Mouse (Mus musculus): ENCODE data around the gene Cnfn. TPM values are rescaled to one million over a fixed set of nuclear protein-coding genes. Genes with fewer than 3 reads are reported as not detected.
A peak's percentile ranks its signal among the peaks of the same experiment; 100 is the strongest.
"Not testable (repeated sequence)": the region's sequence is repeated elsewhere in the genome, so short reads cannot be mapped to it uniquely, and the experiment has no call there.

Gene Cnfn
- polyA plus RNA-seq (2015; fragmentation: Nextera tagmentation; extraction: Ambion mirVana): 0.15 TPM in 1 of 2 replicates, not detected in the other

DNA sequence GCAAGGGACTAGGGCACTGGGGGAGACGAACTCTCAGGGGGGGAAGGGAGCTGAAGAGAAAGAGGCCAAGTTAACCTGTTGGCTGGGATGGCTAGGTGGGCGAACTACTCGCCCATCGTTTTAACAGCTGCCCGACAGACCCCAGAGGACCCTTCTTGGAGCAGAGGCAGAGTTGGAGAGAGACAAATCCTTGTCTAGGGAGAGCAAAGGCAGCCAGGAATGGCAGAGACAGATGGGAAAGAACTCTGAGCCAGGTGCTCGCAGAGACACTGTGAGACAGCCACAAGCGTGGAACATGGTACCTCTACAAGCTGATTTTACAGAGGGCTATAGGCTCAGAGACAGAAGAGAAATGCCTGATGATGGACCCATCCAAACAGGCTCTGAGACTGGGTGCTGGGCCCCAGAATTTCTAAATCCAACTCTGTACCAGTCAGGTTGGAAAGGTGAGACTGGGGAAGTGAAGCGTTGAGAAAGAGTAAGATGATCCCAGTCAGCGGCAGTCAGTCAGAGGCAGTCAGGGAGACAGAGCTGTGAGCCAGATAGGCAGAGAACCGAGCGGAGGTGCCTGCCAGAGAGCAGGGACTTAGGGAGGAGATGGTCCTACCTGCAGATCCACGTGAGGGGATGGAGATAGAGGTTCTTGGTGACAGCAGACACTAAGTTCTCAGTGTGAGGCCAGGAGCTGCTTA is at the start of gene Cnfn:
Gene Cnfn (minus strand): TSS at position 667 of the 692 bp plus-strand sequence.
- Histone ChIP-seq H3K9ac (no peak within 1 kb of the TSS), H3K9me3 (replicated peaks) (no peaks in the 10 kb centered on the region), H3K4me2 (no peak within 1 kb of the TSS), H3K4me3 (replicated peaks) (no peak within 1 kb of the TSS), H3K27ac (no peak within 1 kb of the TSS), H3K27me3 (peaks cover 55% of the 10 kb centered on the region), H3K36me3 (no peaks in the 10 kb centered on the region), H3K4me1 (replicated peaks) (no peaks in the 10 kb centered on the region)
- WGBS (ENCODE audit: insufficient replicate concordance): 46% methylated on average over 12 of the region's 12 CpGs
- DNase-seq: no peak
- no peak for ATAC-seq (ENCODE audit: low read depth)

DNA sequence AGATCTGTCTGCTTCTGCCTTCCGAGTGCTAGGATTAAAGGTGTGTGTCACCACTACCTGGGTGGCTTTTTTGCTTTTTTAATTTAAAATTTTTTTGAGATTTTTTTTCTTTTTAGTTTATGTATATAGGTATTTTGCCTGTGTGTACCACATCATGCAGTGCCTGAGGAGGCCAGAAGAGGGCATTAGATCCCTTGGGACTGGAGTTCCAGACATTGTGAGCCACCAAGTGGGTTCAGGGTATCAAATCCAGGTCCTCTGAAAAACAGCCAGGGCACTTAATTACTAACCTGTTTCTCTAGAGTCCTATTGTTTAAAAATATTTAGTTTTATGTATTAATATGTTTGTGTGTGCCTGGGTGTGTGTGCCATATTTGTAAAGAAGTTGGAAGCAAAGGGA is 48.1 kb upstream of the Cnfn start:
- no peak overlapping the region for H3K4me3 ChIP-seq (replicated peaks)
- H3K4me2 ChIP-seq: no peak overlapping the region
- H3K9me3 ChIP-seq (replicated peaks): no peaks in the 10 kb centered on the region
- DNase-seq (no peak), ATAC-seq (ENCODE audit: low read depth) (no peak)
- H3K27me3 ChIP-seq: peaks cover 10% of the 10 kb centered on the region; the same call in 1 of the 2 replicates
- H3K27ac ChIP-seq: no peak overlapping the region
- no peaks in the 10 kb centered on the region for H3K36me3 ChIP-seq
- 54% methylated on average over 1 of the region's 1 CpGs for WGBS (ENCODE audit: insufficient replicate concordance)
- 0 out of 2 replicates have a peak, but pooled peaks cover 3% of the 10 kb centered on the region for H3K4me1 ChIP-seq (replicated peaks)
- no peak overlapping the region for H3K9ac ChIP-seq

DNA sequence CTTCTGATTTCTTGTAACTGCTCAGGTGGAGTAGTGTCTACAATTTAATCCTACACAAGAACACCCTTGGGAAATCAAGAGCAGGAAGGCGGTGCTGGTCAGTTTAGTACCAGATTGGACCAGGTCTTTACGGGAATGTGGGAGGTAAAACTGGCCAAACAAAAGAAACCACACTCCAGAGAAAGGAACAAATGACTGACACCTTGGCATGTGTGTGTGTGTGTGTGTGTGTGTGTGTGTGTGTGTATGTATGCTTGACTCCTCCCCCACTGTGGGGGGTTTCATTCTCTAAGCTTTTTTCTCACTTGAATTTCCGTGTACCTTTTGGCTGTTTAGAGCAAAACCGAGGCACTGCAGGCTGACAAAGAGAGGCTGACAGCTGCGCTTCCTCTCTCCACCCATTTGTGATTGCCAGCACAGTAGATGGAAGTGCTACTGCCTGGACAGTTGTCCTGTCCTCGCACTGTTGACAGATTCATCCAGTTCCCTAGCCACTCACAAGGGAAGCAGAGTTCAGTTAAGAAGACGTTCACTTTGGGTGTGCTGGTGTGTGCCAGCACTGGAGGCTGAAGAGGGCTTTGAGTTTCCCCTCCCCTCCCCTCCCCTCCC is 43.4 kb upstream of the Cnfn start, which contains the start of gene Cxcl17:
Gene Cxcl17 (minus strand): TSS at position 54 of the 609 bp plus-strand sequence.
- DNase-seq (no peak), ATAC-seq (ENCODE audit: low read depth) (no peak)
- Histone ChIP-seq H3K9me3 (replicated peaks) (no peaks in the 10 kb centered on the region), H3K36me3 (no peaks in the 10 kb centered on the region), H3K27me3 (no peaks in the 10 kb centered on the region), H3K27ac (no peak within 1 kb of the TSS), H3K4me1 (replicated peaks) (0 out of 2 replicates have a peak, but pooled peaks cover 3% of the 10 kb centered on the region), H3K4me3 (replicated peaks) (no peak within 1 kb of the TSS), H3K9ac (no peak within 1 kb of the TSS), H3K4me2 (no peak within 1 kb of the TSS)
- 27% methylated on average over 7 of the region's 7 CpGs for WGBS (ENCODE audit: insufficient replicate concordance)

DNA sequence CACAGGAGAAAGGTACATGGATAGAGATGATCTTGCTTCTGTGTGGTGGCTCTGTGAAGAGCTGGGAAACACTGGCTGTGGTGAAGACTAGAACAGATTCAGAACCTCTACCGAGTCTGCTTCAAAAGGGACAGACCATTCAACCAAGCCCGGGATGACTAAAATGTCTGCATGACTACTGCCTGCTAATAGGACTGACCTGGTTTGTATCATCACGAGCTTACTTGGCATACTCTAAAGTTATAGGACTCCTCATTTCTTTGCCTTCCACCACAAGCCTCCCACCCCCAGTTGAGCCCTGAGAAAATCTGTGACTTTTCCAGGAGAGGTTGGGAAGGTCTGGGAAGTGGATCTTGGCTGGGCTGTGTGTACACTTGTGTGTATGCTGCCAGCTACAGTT is 42.3 kb upstream of the Cnfn start:
- Histone ChIP-seq H3K4me3 (replicated peaks) (no peak overlapping the region), H3K9ac (no peak overlapping the region), H3K27me3 (no peaks in the 10 kb centered on the region), H3K36me3 (no peaks in the 10 kb centered on the region), H3K4me1 (replicated peaks) (0 out of 2 replicates have a peak, but pooled peaks cover 3% of the 10 kb centered on the region), H3K27ac (no peak overlapping the region), H3K9me3 (replicated peaks) (no peaks in the 10 kb centered on the region), H3K4me2 (no peak overlapping the region)
- ATAC-seq (ENCODE audit: low read depth) (no peak), DNase-seq (no peak)
- 55% methylated on average over 3 of the region's 3 CpGs for WGBS (ENCODE audit: insufficient replicate concordance)

DNA sequence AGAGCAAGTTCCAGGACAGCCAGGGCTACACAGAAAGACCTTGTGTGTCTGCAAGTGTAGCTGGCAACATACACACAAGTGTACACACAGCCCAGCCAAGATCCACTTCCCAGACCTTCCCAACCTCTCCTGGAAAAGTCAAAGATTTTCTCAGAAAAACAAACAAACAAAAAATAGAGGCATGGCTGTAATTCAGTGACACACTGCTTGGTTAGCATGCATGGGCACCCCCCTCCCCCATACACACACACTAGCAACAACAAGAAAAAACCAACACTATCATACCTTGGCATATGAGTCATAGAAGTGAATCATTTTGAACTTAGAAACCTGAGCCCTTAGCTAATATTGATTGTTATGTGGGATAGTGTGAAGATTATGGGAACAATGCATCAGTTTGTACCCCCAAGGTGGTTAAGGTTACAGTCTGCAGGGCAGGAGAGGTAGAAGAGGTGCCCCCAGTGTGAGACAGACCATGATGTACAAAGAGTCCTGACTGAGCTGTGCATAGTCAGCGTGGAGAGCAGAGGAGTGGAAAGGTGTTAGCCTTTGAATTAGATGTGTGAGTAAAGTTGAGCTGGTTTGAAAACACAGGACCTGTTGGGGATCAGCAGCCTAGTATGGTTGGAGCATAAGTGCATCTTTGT is 41.6 kb upstream of the Cnfn start:
- ATAC-seq (ENCODE audit: low read depth): no peak

DNA sequence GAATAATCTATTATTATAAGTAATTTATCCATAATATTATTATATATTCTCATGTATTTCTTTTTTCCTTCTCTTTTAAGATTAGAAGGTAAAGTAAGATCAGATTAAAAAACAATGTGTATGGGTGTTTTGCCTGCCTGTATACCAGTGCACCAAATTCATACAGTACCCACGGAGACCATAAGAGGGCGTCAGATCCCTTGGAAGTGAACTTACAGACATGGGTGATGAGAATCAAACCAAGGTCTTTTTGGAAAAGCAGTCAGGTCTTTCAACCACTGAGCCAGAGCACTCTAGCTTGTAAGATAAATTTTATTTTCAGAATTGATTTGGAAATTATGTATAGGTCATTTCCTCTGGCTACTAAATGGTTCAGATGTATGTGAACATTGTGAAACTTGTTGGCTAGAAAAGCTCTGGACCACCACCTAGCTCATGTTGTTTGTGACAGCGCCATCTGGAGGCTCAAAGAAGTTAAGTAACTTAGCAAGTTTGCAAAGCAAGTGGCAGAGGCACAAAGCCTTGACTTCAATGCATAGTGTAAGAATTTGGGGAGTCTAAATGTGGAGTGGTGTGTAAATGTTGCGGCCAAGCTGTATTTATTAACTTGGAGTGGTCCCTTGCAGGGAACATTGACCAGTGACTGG is 39.7 kb upstream of the Cnfn start:
- Histone ChIP-seq H3K27me3 (no peaks in the 10 kb centered on the region), H3K9ac (no peak overlapping the region), H3K27ac (no peak overlapping the region), H3K4me1 (replicated peaks) (no peaks in the 10 kb centered on the region), H3K4me2 (no peak overlapping the region), H3K36me3 (no peaks in the 10 kb centered on the region), H3K4me3 (replicated peaks) (no peak overlapping the region), H3K9me3 (replicated peaks) (no peaks in the 10 kb centered on the region)
- ATAC-seq (ENCODE audit: low read depth): no peak
- DNase-seq: no peak
- 33% methylated on average over 4 of the region's 4 CpGs for WGBS (ENCODE audit: insufficient replicate concordance)

More for the DNA sequence above, 41.6 kb upstream of the Cnfn start:
- Histone ChIP-seq H3K9me3 (replicated peaks) (no peaks in the 10 kb centered on the region), H3K4me3 (replicated peaks) (no peak overlapping the region), H3K4me2 (no peak overlapping the region), H3K36me3 (no peaks in the 10 kb centered on the region), H3K9ac (no peak overlapping the region), H3K27ac (no peak overlapping the region), H3K27me3 (no peaks in the 10 kb centered on the region), H3K4me1 (replicated peaks) (0 out of 2 replicates have a peak, but pooled peaks cover 3% of the 10 kb centered on the region)
- WGBS (ENCODE audit: insufficient replicate concordance): 48% methylated on average over 1 of the region's 1 CpGs
- no peak for DNase-seq

DNA sequence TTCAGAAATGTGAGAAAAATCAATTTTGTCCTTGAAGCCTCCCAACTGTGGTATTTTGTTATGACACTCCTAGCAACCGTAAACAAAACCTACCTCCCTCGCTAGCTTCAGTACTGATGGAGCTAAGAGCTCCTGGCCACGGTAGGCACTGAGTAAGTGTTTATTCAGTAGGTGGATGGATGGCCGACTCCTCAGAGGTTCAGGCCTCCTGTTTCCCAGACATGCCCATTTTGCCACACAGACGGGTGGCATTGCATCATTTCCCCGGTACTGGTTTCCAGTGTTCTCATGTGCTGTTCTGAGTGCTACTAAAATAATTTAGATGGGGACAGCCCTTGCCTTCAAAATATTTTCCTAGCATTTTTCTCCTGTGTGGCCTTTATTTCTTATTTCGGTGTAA is 36.9 kb upstream of the Cnfn start:
- H3K4me3 ChIP-seq (replicated peaks): no peak overlapping the region
- no peaks in the 10 kb centered on the region for H3K27me3 ChIP-seq
- H3K4me1 ChIP-seq (replicated peaks): peaks cover 14% of the 10 kb centered on the region
- DNase-seq: no peak
- H3K9ac ChIP-seq: no peak overlapping the region
- 66% methylated on average over 7 of the region's 7 CpGs for WGBS (ENCODE audit: insufficient replicate concordance)
- no peak overlapping the region for H3K4me2 ChIP-seq
- H3K27ac ChIP-seq: no peak overlapping the region
- no peak for ATAC-seq (ENCODE audit: low read depth)
- no peaks in the 10 kb centered on the region for H3K9me3 ChIP-seq (replicated peaks)
- no peaks in the 10 kb centered on the region for H3K36me3 ChIP-seq

DNA sequence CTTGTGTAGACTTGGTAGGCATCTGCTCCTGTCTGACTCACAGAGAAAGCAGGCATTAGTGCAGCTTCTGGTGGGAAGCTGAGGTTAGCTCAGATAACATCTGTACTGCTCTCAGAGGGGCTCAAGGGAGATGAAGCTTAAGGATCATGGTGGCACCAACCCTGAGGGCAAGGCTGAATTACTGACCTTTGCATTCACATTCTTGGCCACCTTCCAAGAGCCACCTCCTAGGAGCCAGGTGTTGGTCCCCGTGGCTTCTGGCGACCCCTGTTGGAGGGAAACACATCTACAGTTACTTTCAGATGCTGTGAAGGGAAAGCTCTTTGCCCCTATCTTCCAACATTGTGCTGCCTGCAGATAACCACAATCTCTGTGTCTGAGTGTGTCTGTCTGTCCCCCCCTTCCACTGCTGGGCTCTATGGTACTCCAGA is 33.2 kb upstream of the Cnfn start:
- Histone ChIP-seq H3K36me3 (no peaks in the 10 kb centered on the region), H3K9ac (no peak overlapping the region), H3K4me3 (replicated peaks) (no peak overlapping the region), H3K27ac (no peak overlapping the region), H3K4me1 (replicated peaks) (peaks cover 14% of the 10 kb centered on the region), H3K4me2 (no peak overlapping the region), H3K9me3 (replicated peaks) (no peaks in the 10 kb centered on the region), H3K27me3 (no peaks in the 10 kb centered on the region)
- DNase-seq: peak; percentile 49
- 6% methylated on average over 2 of the region's 2 CpGs for WGBS (ENCODE audit: insufficient replicate concordance)
- ATAC-seq (ENCODE audit: low read depth): peak; percentile 65

DNA sequence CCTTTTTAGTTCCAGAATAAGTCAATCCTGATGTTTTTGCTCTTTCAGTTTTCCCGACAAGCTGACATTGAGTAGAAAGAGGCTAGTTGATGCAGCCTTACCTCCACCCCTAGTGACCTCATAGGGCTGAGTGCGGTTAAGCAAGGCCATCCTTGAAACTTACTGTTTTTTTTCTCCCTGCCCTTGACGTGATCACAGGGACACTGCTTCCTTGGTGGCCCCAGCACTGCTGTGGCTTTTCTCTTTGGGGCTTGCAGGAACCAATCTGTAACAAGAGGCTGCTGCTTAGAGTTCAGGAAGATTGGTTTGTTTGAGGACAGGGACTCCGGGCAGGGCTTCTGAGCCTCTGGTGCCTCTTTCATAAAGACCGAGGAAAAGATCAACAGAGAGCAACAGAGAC is 32.5 kb upstream of the Cnfn start:
- Histone ChIP-seq H3K4me3 (replicated peaks) (no peak overlapping the region), H3K9me3 (replicated peaks) (no peaks in the 10 kb centered on the region), H3K4me1 (replicated peaks) (peaks cover 14% of the 10 kb centered on the region), H3K9ac (no peak overlapping the region), H3K27me3 (no peaks in the 10 kb centered on the region), H3K4me2 (no peak overlapping the region), H3K27ac (no peak overlapping the region), H3K36me3 (no peaks in the 10 kb centered on the region)
- no peak for DNase-seq
- 49% methylated on average over 5 of the region's 5 CpGs for WGBS (ENCODE audit: insufficient replicate concordance)
- ATAC-seq (ENCODE audit: low read depth): no peak

DNA sequence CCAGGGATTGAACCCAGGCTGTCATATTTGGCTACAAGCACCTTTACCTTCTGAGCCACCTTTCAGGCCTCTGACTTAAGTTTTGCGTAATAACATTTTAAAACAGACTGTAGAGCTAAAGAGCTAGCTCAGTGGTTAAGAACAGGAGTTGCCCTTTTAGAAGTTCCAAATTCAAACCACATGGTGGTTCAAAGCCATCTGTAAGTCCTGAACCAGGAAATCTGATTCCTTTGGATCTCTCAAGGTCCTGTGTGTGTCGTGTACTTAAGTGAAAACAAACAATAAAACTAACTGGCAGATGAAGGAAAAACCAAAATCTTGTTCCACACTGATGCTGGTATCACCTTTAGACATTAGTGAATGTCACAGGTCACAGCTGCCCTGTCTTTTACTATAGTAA is 32.0 kb upstream of the Cnfn start:
- DNase-seq: no peak
- Histone ChIP-seq H3K4me2 (no peak overlapping the region), H3K9ac (no peak overlapping the region), H3K27ac (no peak overlapping the region), H3K4me3 (replicated peaks) (no peak overlapping the region), H3K36me3 (no peaks in the 10 kb centered on the region), H3K27me3 (no peaks in the 10 kb centered on the region), H3K9me3 (replicated peaks) (no peaks in the 10 kb centered on the region), H3K4me1 (replicated peaks) (peaks cover 14% of the 10 kb centered on the region)
- ATAC-seq (ENCODE audit: low read depth): no peak
- WGBS (ENCODE audit: insufficient replicate concordance): 64% methylated on average over 2 of the region's 2 CpGs

DNA sequence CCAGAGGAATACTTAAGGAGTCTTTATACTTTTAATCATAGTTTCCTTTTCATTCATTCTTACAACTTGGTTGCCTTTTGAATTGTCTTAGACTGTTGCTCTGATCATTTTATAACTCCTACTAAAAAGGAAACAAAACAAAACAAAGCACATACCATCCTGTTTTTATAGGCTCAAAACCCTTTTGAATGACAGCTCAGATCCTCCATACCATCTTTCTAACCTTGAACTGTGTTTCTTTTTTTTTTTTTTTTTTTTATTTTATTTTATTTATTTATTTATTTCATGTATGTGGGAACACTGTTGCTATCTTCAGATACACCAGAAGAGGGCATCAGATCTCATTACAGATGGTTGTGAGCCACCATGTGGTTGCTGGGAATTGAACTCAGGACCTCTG is 29.5 kb upstream of the Cnfn start:
- not testable (repeated sequence) for H3K36me3 ChIP-seq; DNase-seq; H3K4me2 ChIP-seq; H3K4me3 ChIP-seq (replicated peaks); H3K27ac ChIP-seq; H3K27me3 ChIP-seq; ATAC-seq (ENCODE audit: low read depth); H3K9ac ChIP-seq; H3K9me3 ChIP-seq (replicated peaks)
- H3K4me1 ChIP-seq (replicated peaks): peaks cover 33% of the 10 kb centered on the region

Data from liver, embryonic 13.5 days (tissue).